Mouse (Mus musculus) intestine, postnatal 0 days (tissue): ENCODE results near the gene Tbc1d30. TPM values are rescaled to one million over a fixed set of nuclear protein-coding genes. Genes with fewer than 3 reads are reported as not detected.
A peak's percentile ranks its signal among the peaks of the same experiment; 100 is the strongest.
"Not testable (repeated sequence)": the region's sequence is repeated elsewhere in the genome, so short reads cannot be mapped to it uniquely, and the experiment has no call there.

Experiments used
- ATAC-seq: fragments of 200-750 bp; cut with Nextera tagmentation; 2 replicates; pipeline ENCODE4 v1.8.0; 2017; ENCODE audit warnings: mild to moderate bottlenecking, moderate TSS enrichment, moderate library complexity
- H3K27ac ChIP-seq: fragments of 300-500 bp; sonication (generic); 2 replicates; pipeline ENCODE4 v1.5.1; 2014; ENCODE audit warnings: mild to moderate bottlenecking, low read depth, low read length, moderate library complexity
- H3K27me3 ChIP-seq: fragments of 300-500 bp; sonication (generic); replicated peaks from 2 replicates; pipeline ENCODE4 v1.6.1; 2014; ENCODE audit warnings: low read length, mixed read lengths; ENCODE audit not compliant: control insufficient read depth, insufficient read depth
- H3K36me3 ChIP-seq: fragments of 300-500 bp; sonication (generic); 2 replicates; pipeline ENCODE4 v1.6.1; 2014; ENCODE audit warnings: mild to moderate bottlenecking, moderate library complexity; ENCODE audit not compliant: control insufficient read depth, insufficient read depth
- H3K4me1 ChIP-seq: fragments of 300-500 bp; sonication (generic); replicated peaks from 2 replicates; pipeline ENCODE4 v1.6.1; 2014; ENCODE audit warnings: antibody characterized with exemption, low read length, mixed read lengths; ENCODE audit not compliant: control insufficient read depth, insufficient read depth
- H3K4me2 ChIP-seq: fragments of 300-500 bp; sonication (generic); replicated peaks from 2 replicates; pipeline ENCODE4 v1.6.1; 2014; ENCODE audit warnings: low read depth, mild to moderate bottlenecking, moderate library complexity
- H3K4me3 ChIP-seq: fragments of 300-500 bp; sonication (generic); 2 replicates; pipeline ENCODE4 v1.5.1; 2014; ENCODE audit warnings: low read depth, low read length
- H3K9ac ChIP-seq: fragments of 300-500 bp; sonication (generic); 2 replicates; pipeline ENCODE4 v1.6.1; 2014; ENCODE audit warnings: mild to moderate bottlenecking, low read depth, low read length
- H3K9me3 ChIP-seq: fragments of 300-500 bp; sonication (generic); 2 replicates; pipeline ENCODE4 v1.6.1; 2016; ENCODE audit warnings: mixed run types; ENCODE audit not compliant: control insufficient read depth
- CTCF ChIP-seq: sonication (generic); IDR thresholded peaks from 2 replicates; pipeline ENCODE4 v1.5.1; 2016; ENCODE audit warnings: low read depth, mild to moderate bottlenecking, control low read depth, antibody characterized with exemption, moderate library complexity
- WGBS: fragments of 180-500 bp; shearing (Covaris S2); extraction: QIAGEN DNeasy Blood & Tissue Kit; methylation state at CpG from one replicate; pipeline ENCODE4 v1.1.7; 2014; 5-methylcytosine and 5-hydroxymethylcytosine counted together
- polyA plus RNA-seq: library from polyadenylated mRNA; unstranded; fragments of >200 nt; fragmentation: Nextera tagmentation; extraction: Ambion mirVana; gene quantifications from 2 replicates; pipeline ENCODE4 v1.2.1, GENCODE M21; 2015

Tbc1d30 gene
- polyA plus RNA-seq, 1 experiment from 2014 or later = 2.8 TPM

DNA sequence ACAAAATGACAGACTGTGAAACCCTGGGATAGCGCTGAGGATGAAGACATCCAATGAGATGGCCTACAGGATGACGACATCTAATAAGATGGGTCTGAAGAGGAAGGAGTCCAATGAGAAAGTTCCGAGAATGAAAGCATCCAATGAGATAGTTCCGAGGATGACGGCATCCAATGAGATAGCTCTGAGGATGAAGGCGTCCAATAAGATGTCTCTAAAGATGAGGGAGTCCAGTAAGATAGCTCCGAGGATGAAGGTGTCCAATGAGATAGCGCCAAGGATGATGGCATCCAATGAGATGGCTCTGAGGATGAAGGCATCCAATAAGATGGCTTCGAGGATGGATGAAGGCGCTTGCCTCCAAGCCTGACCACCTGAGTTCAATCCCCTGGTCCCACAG lies 8.8 kb downstream of the Tbc1d30 start:
- Histone ChIP-seq H3K4me2 (no peak overlapping the region), H3K4me1 (no peaks in the 10 kb centered on the region), H3K27ac (no peak overlapping the region), H3K27me3 (no peaks in the 10 kb centered on the region), H3K4me3 (no peak overlapping the region), H3K9ac (no peak overlapping the region), H3K9me3 (no peaks in the 10 kb centered on the region), H3K36me3 (peaks cover 7% of the 10 kb centered on the region; the same call in 1 of the 2 replicates)
- WGBS = 98% methylated on average over 10 of the region's 10 CpGs
- no peak for ATAC-seq
- TF ChIP-seq CTCF = no peak

DNA sequence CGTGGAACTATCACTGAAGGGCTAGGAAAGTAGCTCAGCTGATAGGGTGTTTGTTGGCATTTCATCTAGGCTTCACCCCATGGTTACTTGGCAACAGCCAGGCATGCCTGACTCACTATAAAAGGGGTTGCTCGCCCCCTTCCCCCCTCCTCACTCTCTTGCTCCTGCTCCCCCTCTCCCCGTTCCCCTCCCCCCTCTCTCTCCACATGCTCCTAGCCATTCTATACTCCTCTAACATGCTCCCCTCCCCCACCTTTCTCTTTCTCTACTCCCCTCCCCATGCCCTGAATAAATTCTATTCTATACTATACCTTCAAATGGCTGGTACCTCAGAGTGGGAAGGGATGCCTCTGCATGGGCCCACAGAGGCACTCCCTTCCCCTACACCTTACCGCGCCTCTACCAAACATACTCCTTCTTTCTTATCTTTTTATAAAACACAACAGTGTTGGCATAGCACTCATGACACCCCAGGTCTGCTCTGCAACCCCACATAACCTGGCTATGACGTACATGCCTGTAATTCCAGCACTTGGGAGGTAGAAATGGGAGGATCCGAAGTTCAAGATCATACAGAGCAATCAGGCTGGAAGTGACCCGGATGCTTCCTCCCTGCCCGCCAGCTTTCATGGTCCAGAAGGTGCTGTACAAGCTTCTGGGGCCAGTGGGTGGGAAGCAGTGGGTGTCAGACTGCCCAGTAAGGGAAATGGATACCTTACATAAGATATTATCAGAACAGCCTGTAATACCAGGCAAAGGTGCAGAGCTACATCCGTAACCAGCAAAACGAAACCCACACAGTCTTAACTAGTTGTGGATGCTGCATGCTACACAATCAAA lies 10.1 kb downstream of the Tbc1d30 start:
- no peak for ATAC-seq

DNA sequence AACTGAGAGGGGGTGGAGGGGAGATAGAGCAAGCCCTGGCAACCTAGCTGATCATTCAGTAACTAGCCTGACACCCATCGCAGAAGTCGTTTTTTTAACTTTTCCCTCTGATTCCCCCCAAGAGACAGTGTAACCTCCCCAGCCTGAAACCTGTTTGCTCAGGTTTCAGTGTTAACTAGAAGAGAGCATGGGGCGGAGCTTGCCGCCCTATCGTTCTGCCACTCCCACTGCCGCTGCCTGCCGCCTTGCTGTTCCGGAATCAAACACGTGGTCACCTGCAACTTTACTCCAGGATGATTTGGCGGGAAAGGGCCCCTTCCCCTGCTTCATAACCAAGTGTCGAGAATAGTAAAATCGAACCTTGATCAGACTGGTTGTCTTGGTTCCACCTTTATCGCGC lies 14.5 kb downstream of the Tbc1d30 start:
- not testable (repeated sequence) for H3K27me3 ChIP-seq, H3K9ac ChIP-seq, H3K4me3 ChIP-seq, H3K27ac ChIP-seq, H3K4me1 ChIP-seq, ATAC-seq, H3K4me2 ChIP-seq, H3K9me3 ChIP-seq
- H3K36me3 ChIP-seq = peaks cover 15% of the 10 kb centered on the region; the same call in 1 of the 2 replicates
- 64% methylated on average over 14 of the region's 14 CpGs for WGBS

More for the DNA sequence above, 10.1 kb downstream of the Tbc1d30 start:
- Histone ChIP-seq H3K9ac (no peak overlapping the region), H3K27ac (no peak overlapping the region), H3K4me2 (no peak overlapping the region), H3K27me3 (no peaks in the 10 kb centered on the region), H3K4me3 (no peak overlapping the region), H3K36me3 (peaks cover 7% of the 10 kb centered on the region; the same call in 1 of the 2 replicates), H3K9me3 (no peaks in the 10 kb centered on the region), H3K4me1 (no peaks in the 10 kb centered on the region)
- WGBS = 69% methylated on average over 11 of the region's 11 CpGs
- no peak for TF ChIP-seq CTCF

DNA sequence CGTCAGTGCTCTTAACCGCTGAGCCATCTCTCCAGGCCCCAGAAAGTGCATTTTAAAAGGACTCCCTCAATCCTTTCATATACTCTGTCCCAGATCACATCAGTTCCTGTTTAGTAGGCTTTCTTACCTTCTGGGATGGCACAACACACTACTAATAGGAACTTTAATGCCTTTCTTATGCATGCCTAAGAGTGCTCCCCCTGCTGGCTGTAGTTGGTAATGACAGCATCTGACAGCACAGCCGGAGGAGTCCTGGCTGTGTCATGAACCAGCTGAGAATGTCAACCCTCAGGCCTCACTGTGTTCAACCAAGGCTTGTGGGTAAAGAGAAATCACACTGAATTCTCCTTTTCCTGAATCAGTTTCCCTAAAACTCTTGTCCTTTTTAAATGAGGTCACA lies 16.5 kb downstream of the Tbc1d30 start:
- H3K4me3 ChIP-seq = no peak overlapping the region
- H3K27ac ChIP-seq = no peak overlapping the region
- H3K27me3 ChIP-seq = no peaks in the 10 kb centered on the region
- H3K9ac ChIP-seq = no peak overlapping the region
- TF ChIP-seq CTCF = peak; percentile 93
- 76% methylated on average over 3 of the region's 3 CpGs for WGBS
- no peaks in the 10 kb centered on the region for H3K4me1 ChIP-seq
- ATAC-seq = no peak
- H3K4me2 ChIP-seq = no peak overlapping the region
- H3K9me3 ChIP-seq = no peaks in the 10 kb centered on the region
- peaks cover 15% of the 10 kb centered on the region; the same call in 1 of the 2 replicates for H3K36me3 ChIP-seq

DNA sequence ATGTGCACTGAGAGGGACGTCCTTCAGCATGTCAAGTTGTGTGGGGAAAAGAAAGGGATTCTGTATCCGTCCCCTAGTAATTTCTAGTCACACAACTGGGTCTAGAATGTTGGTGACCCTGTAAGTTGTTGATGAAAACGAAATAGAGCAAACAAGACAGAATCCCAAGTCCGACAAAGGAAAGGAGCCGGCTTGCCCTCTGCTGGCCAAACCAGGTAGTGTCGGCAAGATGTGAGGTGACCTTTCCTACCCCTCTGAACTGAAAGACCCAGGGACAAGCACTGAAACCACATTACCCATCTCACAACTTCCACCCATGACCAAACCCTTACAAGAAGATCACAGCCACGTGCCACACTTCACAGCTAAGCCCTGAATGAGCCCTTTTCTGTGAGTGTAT lies 20.1 kb downstream of the Tbc1d30 start:
- H3K27me3 ChIP-seq = no peaks in the 10 kb centered on the region
- H3K27ac ChIP-seq = no peak overlapping the region
- no peak overlapping the region for H3K4me2 ChIP-seq
- 11% methylated on average over 7 of the region's 7 CpGs for WGBS
- H3K9me3 ChIP-seq = no peaks in the 10 kb centered on the region
- TF ChIP-seq CTCF = peak; percentile 87
- no peak overlapping the region for H3K9ac ChIP-seq
- H3K36me3 ChIP-seq = peaks cover 15% of the 10 kb centered on the region; the same call in 1 of the 2 replicates
- no peak for ATAC-seq
- H3K4me3 ChIP-seq = no peak overlapping the region
- H3K4me1 ChIP-seq = no peaks in the 10 kb centered on the region

DNA sequence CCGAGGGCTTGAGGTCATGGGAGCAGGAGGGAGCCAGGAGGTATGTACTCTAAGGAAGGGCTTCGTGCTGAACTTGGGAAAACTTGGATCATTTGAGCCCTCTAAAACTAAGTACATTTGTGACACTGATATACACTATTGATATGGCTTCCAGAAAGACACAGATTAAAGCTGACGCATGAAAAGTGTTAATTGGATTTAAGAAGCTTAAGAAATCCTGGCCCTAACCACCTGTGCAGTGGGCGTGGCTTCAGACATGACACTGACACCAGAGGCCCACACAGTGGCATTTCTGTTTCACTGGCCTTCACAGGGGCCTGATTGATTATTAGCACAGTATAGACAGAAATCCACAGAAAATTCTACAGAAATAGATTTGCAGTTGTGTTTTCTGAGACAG lies 21.5 kb downstream of the Tbc1d30 start:
- no peaks in the 10 kb centered on the region for H3K4me1 ChIP-seq
- no peak overlapping the region for H3K4me3 ChIP-seq
- TF ChIP-seq CTCF = no peak
- H3K9ac ChIP-seq = no peak overlapping the region
- no peak overlapping the region for H3K4me2 ChIP-seq
- 0 out of 2 replicates have a peak, but pooled peaks cover 10% of the 10 kb centered on the region for H3K36me3 ChIP-seq
- H3K27ac ChIP-seq = no peak overlapping the region
- no peaks in the 10 kb centered on the region for H3K27me3 ChIP-seq
- no peaks in the 10 kb centered on the region for H3K9me3 ChIP-seq
- ATAC-seq = no peak
- 72% methylated on average over 4 of the region's 4 CpGs for WGBS
